Mouse (Mus musculus): ENCODE measurements around the gene Ankrd49. TPM values are rescaled to one million over a fixed set of nuclear protein-coding genes. Genes with fewer than 3 reads are reported as not detected.

Gene Ankrd49
- polyA plus RNA-seq, 1 experiment from 2014 or later, result 52.8 TPM

DNA sequence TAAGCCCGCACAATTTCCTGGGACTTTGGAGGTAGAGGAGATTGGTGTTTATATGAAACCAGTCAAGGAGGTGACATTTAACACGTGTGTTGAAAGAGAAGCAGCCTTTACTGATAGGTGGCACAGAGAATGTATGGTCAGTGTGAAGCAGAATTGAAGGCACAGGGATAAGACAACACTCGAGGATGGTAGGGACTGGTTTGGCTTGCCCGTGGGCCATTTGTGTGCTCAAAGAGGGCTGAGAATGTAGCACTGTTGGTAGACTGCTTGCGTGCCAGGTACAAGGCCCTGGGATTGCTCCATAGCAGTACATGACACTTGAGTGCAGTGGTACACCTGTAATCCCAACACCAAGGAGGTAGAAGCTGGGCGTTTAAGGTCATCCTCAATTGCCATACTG, 2.7 kb upstream of the Ankrd49 start:
- H3K36me3 ChIP-seq (ENCODE audit: control insufficient read depth, insufficient read depth, low read length), result peaks cover 5% of the 10 kb centered on the region; the same call in 1 of the 2 replicates
- DNase-seq (ENCODE audit: low spot score) (no peak), ATAC-seq (ENCODE audit: insufficient read depth, low FRiP score, low TSS enrichment) (no peak)
- no peak overlapping the region for H3K27ac ChIP-seq (ENCODE audit: low read depth, low read length)
- H3K4me1 ChIP-seq (ENCODE audit: control insufficient read depth, insufficient read depth, low read length), result no peaks in the 10 kb centered on the region
- WGBS, result 95% methylated on average over 6 of the region's 6 CpGs
- H3K9me3 ChIP-seq (ENCODE audit: control insufficient read depth, low read length), result no peaks in the 10 kb centered on the region
- H3K9ac ChIP-seq (ENCODE audit: low read length), result no peak overlapping the region
- no peak overlapping the region for H3K4me2 ChIP-seq (ENCODE audit: low read depth)
- H3K27me3 ChIP-seq (ENCODE audit: control insufficient read depth, insufficient read depth, low read length), result no peaks in the 10 kb centered on the region
- H3K4me3 ChIP-seq (ENCODE audit: low read depth, low read length), result no peak overlapping the region

- no peak overlapping the region for H3K27ac ChIP-seq (ENCODE audit: low read depth, low read length)
- H3K27me3 ChIP-seq (ENCODE audit: control insufficient read depth, insufficient read depth, low read length), result no peaks in the 10 kb centered on the region
- ATAC-seq (ENCODE audit: insufficient read depth, low FRiP score, low TSS enrichment), result no peak
- no peak overlapping the region for H3K4me3 ChIP-seq (ENCODE audit: low read depth, low read length)
- H3K4me1 ChIP-seq (ENCODE audit: control insufficient read depth, insufficient read depth, low read length), result no peaks in the 10 kb centered on the region
- no peaks in the 10 kb centered on the region for H3K9me3 ChIP-seq (ENCODE audit: control insufficient read depth, low read length)
- H3K9ac ChIP-seq (ENCODE audit: low read length), result no peak overlapping the region
- DNase-seq (ENCODE audit: low spot score), result no peak
- H3K36me3 ChIP-seq (ENCODE audit: control insufficient read depth, insufficient read depth, low read length), result no peaks in the 10 kb centered on the region
- 35% methylated on average over 13 of the region's 13 CpGs for WGBS
- no peak overlapping the region for H3K4me2 ChIP-seq (ENCODE audit: low read depth)
These were observed 6.3 kb downstream of the Ankrd49 start for GRCm38 (mm10) chr9:14778341-14778740.

GRCm38 (mm10) chr9:14773813-14774212, 10.8 kb downstream of the Ankrd49 start:
- DNase-seq (ENCODE audit: low spot score) (no peak), ATAC-seq (ENCODE audit: insufficient read depth, low FRiP score, low TSS enrichment) (no peak)
- H3K9me3 ChIP-seq (ENCODE audit: control insufficient read depth, low read length), result no peaks in the 10 kb centered on the region

GRCm38 (mm10) chr9:14772074-14772473, 12.6 kb downstream of the Ankrd49 start:
- Histone ChIP-seq H3K4me3 (ENCODE audit: low read depth, low read length) (no peak overlapping the region), H3K27ac (ENCODE audit: low read depth, low read length) (no peak overlapping the region), H3K4me2 (ENCODE audit: low read depth) (no peak overlapping the region), H3K4me1 (ENCODE audit: control insufficient read depth, insufficient read depth, low read length) (0 out of 2 replicates have a peak, but pooled peaks cover 5% of the 10 kb centered on the region), H3K9ac (ENCODE audit: low read length) (no peak overlapping the region), H3K27me3 (ENCODE audit: control insufficient read depth, insufficient read depth, low read length) (no peaks in the 10 kb centered on the region), H3K36me3 (ENCODE audit: control insufficient read depth, insufficient read depth, low read length) (no peaks in the 10 kb centered on the region), H3K9me3 (ENCODE audit: control insufficient read depth, low read length) (no peaks in the 10 kb centered on the region)
- 85% methylated on average over 2 of the region's 2 CpGs for WGBS
- ATAC-seq (ENCODE audit: insufficient read depth, low FRiP score, low TSS enrichment) (no peak), DNase-seq (ENCODE audit: low spot score) (no peak)

More at GRCm38 (mm10) chr9:14773813-14774212, 10.8 kb downstream of the Ankrd49 start:
- no peak overlapping the region for H3K27ac ChIP-seq (ENCODE audit: low read depth, low read length)
- no peak overlapping the region for H3K9ac ChIP-seq (ENCODE audit: low read length)
- no peaks in the 10 kb centered on the region for H3K27me3 ChIP-seq (ENCODE audit: control insufficient read depth, insufficient read depth, low read length)
- WGBS, result 55% methylated on average over 2 of the region's 2 CpGs
- no peaks in the 10 kb centered on the region for H3K36me3 ChIP-seq (ENCODE audit: control insufficient read depth, insufficient read depth, low read length)
- H3K4me1 ChIP-seq (ENCODE audit: control insufficient read depth, insufficient read depth, low read length), result no peaks in the 10 kb centered on the region
- no peak overlapping the region for H3K4me2 ChIP-seq (ENCODE audit: low read depth)
- no peak overlapping the region for H3K4me3 ChIP-seq (ENCODE audit: low read depth, low read length)

DNA sequence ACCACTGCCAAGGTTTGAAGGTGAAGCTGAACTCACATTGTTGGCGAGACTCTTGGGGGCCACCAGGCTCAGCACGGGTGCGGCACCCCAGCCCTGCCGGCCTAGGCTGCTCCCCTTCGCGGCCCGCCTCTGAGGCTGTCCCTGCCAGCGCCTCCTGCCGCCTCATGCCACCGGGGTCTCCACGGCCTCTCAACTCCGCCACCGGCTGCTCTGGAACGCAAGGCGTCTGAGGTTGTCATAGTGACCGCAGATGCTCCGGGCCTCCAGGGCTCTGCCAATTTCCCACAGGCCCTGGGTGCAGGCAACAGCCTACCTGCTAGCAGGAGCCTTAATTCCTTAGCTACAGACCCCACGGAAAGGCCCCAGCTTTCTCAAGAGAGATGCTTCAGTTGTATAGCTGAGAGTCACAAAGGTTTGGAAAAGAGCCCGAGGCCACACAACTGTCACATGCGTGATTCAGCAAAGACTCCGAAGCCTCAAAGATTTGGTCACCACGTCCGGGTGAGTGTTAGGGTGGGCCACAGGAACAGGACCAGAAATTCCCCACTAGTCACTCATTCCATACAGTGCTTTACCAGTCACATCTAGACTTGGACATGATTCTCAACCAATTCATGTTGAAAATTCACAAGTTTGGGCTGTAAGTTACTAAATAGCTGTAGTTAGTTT, 13.7 kb downstream of the Ankrd49 start, which contains the start of gene 1700012B09Rik:
1700012B09Rik (minus strand) TSS at position 228 of the 669 bp plus-strand sequence.
- Histone ChIP-seq H3K4me1 (ENCODE audit: control insufficient read depth, insufficient read depth, low read length) (0 out of 2 replicates have a peak, but pooled peaks cover 5% of the 10 kb centered on the region), H3K9me3 (ENCODE audit: control insufficient read depth, low read length) (no peaks in the 10 kb centered on the region), H3K9ac (ENCODE audit: low read length) (no peak within 1 kb of the TSS), H3K27me3 (ENCODE audit: control insufficient read depth, insufficient read depth, low read length) (no peaks in the 10 kb centered on the region), H3K36me3 (ENCODE audit: control insufficient read depth, insufficient read depth, low read length) (no peaks in the 10 kb centered on the region), H3K4me2 (ENCODE audit: low read depth) (no peak within 1 kb of the TSS), H3K27ac (ENCODE audit: low read depth, low read length) (no peak within 1 kb of the TSS), H3K4me3 (ENCODE audit: low read depth, low read length) (no peak within 1 kb of the TSS)
- ATAC-seq (ENCODE audit: insufficient read depth, low FRiP score, low TSS enrichment) (peak; percentile 50; the same call in 1 of the 2 replicates), DNase-seq (ENCODE audit: low spot score) (peak; percentile 33)
- 21% methylated on average over 23 of the region's 23 CpGs for WGBS

DNA sequence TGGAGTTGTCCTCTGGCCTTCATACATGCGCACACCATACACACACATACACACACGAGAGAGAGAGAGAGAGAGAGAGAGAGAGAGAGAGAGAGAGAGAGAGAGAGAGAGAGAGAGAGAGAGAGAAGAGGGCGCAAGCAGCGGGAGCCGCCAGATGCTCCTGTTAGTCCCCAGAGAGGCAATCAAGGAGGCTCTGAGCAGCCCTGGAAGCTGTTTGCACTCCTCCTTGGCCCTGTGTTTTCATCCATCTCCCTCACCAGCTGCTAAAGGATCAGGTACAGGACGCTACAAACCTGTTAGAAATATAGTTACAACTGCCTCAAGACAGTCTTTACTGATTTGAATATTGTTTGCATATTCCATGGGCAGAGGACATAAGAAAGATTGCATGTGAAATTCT, 14.8 kb downstream of the Ankrd49 start:
- no peak overlapping the region for H3K27ac ChIP-seq (ENCODE audit: low read depth, low read length)
- ATAC-seq (ENCODE audit: insufficient read depth, low FRiP score, low TSS enrichment), result no peak
- WGBS, result 57% methylated on average over 6 of the region's 6 CpGs

DNA sequence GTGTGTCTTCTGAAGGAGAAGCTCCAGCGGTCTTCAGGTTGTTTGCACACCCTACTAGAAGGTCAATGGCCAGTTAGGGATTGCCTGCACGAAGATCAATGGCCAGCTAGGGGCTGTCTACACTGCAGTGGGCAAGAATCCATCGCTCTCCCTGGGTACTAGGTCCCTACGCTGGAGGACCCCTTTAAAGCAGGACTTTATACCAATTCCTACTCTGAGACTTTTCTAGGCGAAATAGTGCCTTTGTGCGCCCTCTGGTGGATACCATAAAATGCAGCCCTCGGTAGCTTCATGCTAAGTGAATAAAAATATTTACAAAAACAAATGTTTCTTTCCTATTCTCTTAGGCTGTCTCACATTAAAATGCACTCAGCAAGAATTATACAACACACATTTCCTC, 19.9 kb downstream of the Ankrd49 start:
- WGBS, result 27% methylated on average over 7 of the region's 7 CpGs
- Histone ChIP-seq H3K9me3 (ENCODE audit: control insufficient read depth, low read length) (no peaks in the 10 kb centered on the region), H3K36me3 (ENCODE audit: control insufficient read depth, insufficient read depth, low read length) (no peaks in the 10 kb centered on the region), H3K4me2 (ENCODE audit: low read depth) (no peak overlapping the region), H3K27ac (ENCODE audit: low read depth, low read length) (no peak overlapping the region), H3K4me3 (ENCODE audit: low read depth, low read length) (no peak overlapping the region), H3K27me3 (ENCODE audit: control insufficient read depth, insufficient read depth, low read length) (no peaks in the 10 kb centered on the region), H3K4me1 (ENCODE audit: control insufficient read depth, insufficient read depth, low read length) (0 out of 2 replicates have a peak, but pooled peaks cover 5% of the 10 kb centered on the region), H3K9ac (ENCODE audit: low read length) (no peak overlapping the region)
- no peak for ATAC-seq (ENCODE audit: insufficient read depth, low FRiP score, low TSS enrichment)
- DNase-seq (ENCODE audit: low spot score), result peak; percentile 63

More for the DNA sequence above, 14.8 kb downstream of the Ankrd49 start:
- no peaks in the 10 kb centered on the region for H3K27me3 ChIP-seq (ENCODE audit: control insufficient read depth, insufficient read depth, low read length)
- H3K4me1 ChIP-seq (ENCODE audit: control insufficient read depth, insufficient read depth, low read length), result 0 out of 2 replicates have a peak, but pooled peaks cover 5% of the 10 kb centered on the region
- H3K36me3 ChIP-seq (ENCODE audit: control insufficient read depth, insufficient read depth, low read length), result no peaks in the 10 kb centered on the region
- DNase-seq (ENCODE audit: low spot score), result no peak
- H3K4me2 ChIP-seq (ENCODE audit: low read depth), result no peak overlapping the region
- H3K9ac ChIP-seq (ENCODE audit: low read length), result no peak overlapping the region
- H3K9me3 ChIP-seq (ENCODE audit: control insufficient read depth, low read length), result no peaks in the 10 kb centered on the region
- H3K4me3 ChIP-seq (ENCODE audit: low read depth, low read length), result no peak overlapping the region

DNA sequence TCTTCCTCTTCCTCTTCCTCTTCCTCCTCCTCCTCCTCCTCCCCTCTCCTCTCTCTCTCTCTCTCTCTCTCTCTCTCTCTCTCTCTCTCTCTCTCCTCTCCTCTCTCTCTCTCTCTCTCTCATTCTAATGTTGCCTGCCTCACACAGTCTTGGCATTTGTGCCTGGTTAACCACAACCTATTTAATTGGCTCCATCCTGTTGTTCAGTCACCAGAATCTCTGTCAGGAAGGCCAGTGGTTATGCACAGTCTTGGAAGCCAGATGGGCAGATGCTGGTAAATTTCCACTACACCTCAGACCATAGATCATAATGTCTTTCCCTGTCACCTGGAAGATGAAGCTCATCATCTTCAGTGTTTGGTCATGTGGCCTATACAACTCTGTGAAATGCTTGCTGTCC, 25.4 kb downstream of the Ankrd49 start:
- ATAC-seq (ENCODE audit: insufficient read depth, low FRiP score, low TSS enrichment) (no peak), DNase-seq (ENCODE audit: low spot score) (no peak)
- Histone ChIP-seq H3K4me3 (ENCODE audit: low read depth, low read length) (no peak overlapping the region), H3K9ac (ENCODE audit: low read length) (no peak overlapping the region), H3K36me3 (ENCODE audit: control insufficient read depth, insufficient read depth, low read length) (no peaks in the 10 kb centered on the region), H3K27ac (ENCODE audit: low read depth, low read length) (no peak overlapping the region), H3K27me3 (ENCODE audit: control insufficient read depth, insufficient read depth, low read length) (no peaks in the 10 kb centered on the region), H3K4me2 (ENCODE audit: low read depth) (no peak overlapping the region), H3K9me3 (ENCODE audit: control insufficient read depth, low read length) (no peaks in the 10 kb centered on the region), H3K4me1 (ENCODE audit: control insufficient read depth, insufficient read depth, low read length) (no peaks in the 10 kb centered on the region)

DNA sequence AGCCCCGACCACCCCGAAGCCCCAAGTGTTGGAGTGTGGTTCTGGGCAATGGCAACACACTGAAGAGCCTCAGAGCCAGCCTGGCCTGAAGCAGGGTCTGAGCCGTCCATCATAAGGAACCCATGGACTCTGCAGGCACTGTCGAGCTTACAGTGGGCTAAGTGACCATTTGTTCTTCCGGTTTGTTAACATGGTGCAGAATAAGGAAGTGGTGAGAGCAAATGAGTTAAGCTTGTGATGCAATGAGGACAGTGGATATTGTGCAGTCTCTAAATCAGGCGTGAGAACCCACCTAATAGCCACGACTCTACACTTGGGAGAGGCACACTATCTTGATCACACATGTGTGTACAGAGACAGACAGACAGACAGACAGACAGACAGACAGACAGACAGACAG, 26.1 kb downstream of the Ankrd49 start:
- DNase-seq (ENCODE audit: low spot score), result no peak
- H3K4me1 ChIP-seq (ENCODE audit: control insufficient read depth, insufficient read depth, low read length), result no peaks in the 10 kb centered on the region
- 75% methylated on average over 7 of the region's 7 CpGs for WGBS

More for the DNA sequence above, 26.1 kb downstream of the Ankrd49 start:
- Histone ChIP-seq H3K4me2 (ENCODE audit: low read depth) (no peak overlapping the region), H3K36me3 (ENCODE audit: control insufficient read depth, insufficient read depth, low read length) (no peaks in the 10 kb centered on the region), H3K27ac (ENCODE audit: low read depth, low read length) (no peak overlapping the region), H3K27me3 (ENCODE audit: control insufficient read depth, insufficient read depth, low read length) (no peaks in the 10 kb centered on the region), H3K9me3 (ENCODE audit: control insufficient read depth, low read length) (no peaks in the 10 kb centered on the region), H3K9ac (ENCODE audit: low read length) (no peak overlapping the region), H3K4me3 (ENCODE audit: low read depth, low read length) (no peak overlapping the region)
- no peak for ATAC-seq (ENCODE audit: insufficient read depth, low FRiP score, low TSS enrichment)

Data from neural tube, embryonic 11.5 days (tissue).